Mouse (Mus musculus) forebrain, embryonic 15.5 days (tissue): Measurements from ENCODE around the gene Fam208b. TPM values are rescaled to one million over a fixed set of nuclear protein-coding genes. Genes with fewer than 3 reads are reported as not detected.

ENCODE experiments used
- ATAC-seq: fragments of 200-750 bp; cut with Nextera tagmentation; replicated peaks from 2 replicates; pipeline ENCODE4 v1.8.0; 2017; ENCODE audit warnings: mild to moderate bottlenecking, moderate TSS enrichment, moderate library complexity
- H3K27ac ChIP-seq: fragments of 300-500 bp; sonication (generic); replicated peaks from 2 replicates; pipeline ENCODE4 v1.5.1; 2015; ENCODE audit warnings: mild to moderate bottlenecking, inconsistent platforms
- H3K27me3 ChIP-seq: fragments of 300-500 bp; sonication (generic); 2 replicates; pipeline ENCODE4 v1.6.1; 2015; ENCODE audit warnings: inconsistent platforms
- H3K36me3 ChIP-seq: fragments of 300-500 bp; sonication (generic); 2 replicates; pipeline ENCODE4 v1.6.1; 2015; ENCODE audit warnings: mild to moderate bottlenecking, inconsistent platforms
- H3K4me1 ChIP-seq: fragments of 300-500 bp; sonication (generic); 2 replicates; pipeline ENCODE4 v1.6.1; 2015; ENCODE audit warnings: inconsistent platforms
- H3K4me2 ChIP-seq: fragments of 300-500 bp; sonication (generic); replicated peaks from 2 replicates; pipeline ENCODE4 v1.6.1; 2015; ENCODE audit warnings: mild to moderate bottlenecking, inconsistent platforms
- H3K4me3 ChIP-seq: fragments of 300-500 bp; sonication (generic); 2 replicates; pipeline ENCODE4 v1.5.1; 2015; ENCODE audit warnings: mild to moderate bottlenecking, inconsistent platforms
- H3K9ac ChIP-seq: fragments of 300-500 bp; sonication (generic); replicated peaks from 2 replicates; pipeline ENCODE4 v1.6.1; 2015; ENCODE audit warnings: mild to moderate bottlenecking, inconsistent platforms
- H3K9me3 ChIP-seq: fragments of 300-500 bp; sonication (generic); 2 replicates; pipeline ENCODE4 v1.6.1; 2016; ENCODE audit warnings: inconsistent platforms
- WGBS: fragments of 180-500 bp; shearing (Covaris S2); methylation state at CpG from one replicate; pipeline ENCODE4 v1.1.7; 2015; ENCODE audit warnings: mixed read lengths; 5-methylcytosine and 5-hydroxymethylcytosine counted together
- polyA plus RNA-seq: library from polyadenylated mRNA; unstranded; fragments of >200 nt; fragmentation: Nextera tagmentation; extraction: Ambion mirVana; gene quantifications from 2 replicates; pipeline ENCODE4 v1.2.1, GENCODE M21; 2015

The Fam208b gene
- 18.9 and 21.3 TPM in 2 replicates for polyA plus RNA-seq

DNA sequence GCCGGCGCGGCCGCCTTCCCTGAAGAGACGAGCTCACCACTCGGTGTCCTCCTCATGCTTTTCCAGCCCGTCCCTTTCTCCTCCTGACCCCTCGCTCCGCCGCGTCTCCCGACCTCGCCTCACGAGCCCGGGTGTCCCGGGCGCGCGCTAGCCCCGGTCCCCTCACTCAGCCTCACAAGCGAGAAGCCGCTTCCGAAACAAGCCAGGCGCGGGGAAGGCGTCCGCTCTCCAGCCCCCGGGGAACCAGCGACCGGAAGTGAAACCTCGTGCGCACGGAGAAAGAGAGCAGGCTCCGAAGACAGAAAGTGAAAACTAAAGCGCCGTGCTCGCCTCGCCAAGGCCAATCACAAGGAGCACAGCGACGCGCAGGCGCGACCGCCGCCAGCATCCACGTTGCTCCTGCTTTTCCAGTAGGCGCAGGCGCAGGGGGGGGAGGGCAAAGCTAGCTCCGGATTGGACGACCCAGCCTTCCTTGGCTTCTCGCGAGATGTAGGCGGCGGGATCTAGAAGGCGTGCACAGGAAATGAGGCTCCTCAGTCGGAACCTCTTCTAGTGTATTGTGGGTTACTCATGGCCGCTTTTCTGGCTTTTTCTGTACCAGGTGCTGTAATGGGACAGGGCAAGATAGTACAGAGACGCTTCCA is at the start of gene Fam208b:
TSS of gene Fam208b (minus strand) at position 314 of the 644 bp plus-strand sequence.
- peak within 1 kb of the TSS; percentile 81 for H3K4me3 ChIP-seq
- peak; percentile 99 for ATAC-seq
- H3K9ac ChIP-seq = peak within 1 kb of the TSS; percentile 73
- H3K9me3 ChIP-seq = no peaks in the 10 kb centered on the region
- H3K4me2 ChIP-seq = peak within 1 kb of the TSS; percentile 66
- under 1% methylated on average over 58 of the region's 58 CpGs for WGBS
- H3K27me3 ChIP-seq = peaks cover 4% of the 10 kb centered on the region; the same call in 1 of the 2 replicates
- peaks cover 9% of the 10 kb centered on the region for H3K4me1 ChIP-seq
- H3K27ac ChIP-seq = peak within 1 kb of the TSS; percentile 92
- H3K36me3 ChIP-seq = no peaks in the 10 kb centered on the region

DNA sequence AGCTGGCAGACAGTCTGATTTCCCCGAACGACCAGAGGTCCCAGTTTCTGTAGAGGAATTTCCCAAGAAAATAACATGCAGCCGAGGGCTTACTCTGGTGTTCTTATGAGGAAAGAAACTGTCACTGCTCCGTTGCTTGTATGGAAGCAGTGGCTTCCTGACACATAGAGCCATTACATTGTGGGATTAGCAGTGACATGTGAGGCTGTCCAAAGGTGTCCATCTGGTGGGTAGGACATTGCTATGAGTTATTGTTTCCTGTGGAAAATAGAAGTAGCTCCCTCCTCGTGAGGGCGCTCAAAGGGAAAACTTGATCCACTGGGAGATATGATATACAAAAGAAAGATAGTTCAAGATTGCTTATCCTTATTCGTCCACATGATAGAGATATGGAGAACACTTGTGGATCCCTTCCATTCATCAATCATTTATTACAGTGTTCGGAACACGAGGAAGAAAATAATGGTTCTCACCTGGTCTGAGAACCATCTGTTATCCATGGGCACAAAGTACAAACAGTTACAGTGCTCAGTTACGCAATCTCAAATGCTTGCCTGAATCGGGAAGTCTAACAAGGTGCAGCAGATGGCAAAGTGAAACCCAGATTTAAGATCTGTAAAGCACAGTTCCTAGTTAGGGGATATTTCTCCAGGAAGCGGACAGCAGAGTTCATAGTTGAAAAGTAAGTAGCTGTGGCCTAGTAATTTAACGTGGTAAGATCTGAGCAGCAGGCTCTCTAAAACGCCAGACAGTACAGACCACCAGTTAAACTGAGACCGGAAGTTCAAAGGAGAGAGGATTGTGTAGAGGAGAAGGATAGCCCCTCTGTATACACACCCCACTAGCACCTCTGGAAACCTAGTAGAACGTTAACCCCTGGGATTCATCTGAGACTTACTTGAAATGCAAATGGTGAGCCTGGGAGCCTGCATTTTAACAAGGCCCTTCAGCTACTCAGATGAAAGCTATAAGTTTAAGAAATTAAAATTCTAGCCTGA is 48.6 kb upstream of the Fam208b start:
- no peak overlapping the region for H3K9ac ChIP-seq
- no peak overlapping the region for H3K4me3 ChIP-seq
- no peaks in the 10 kb centered on the region for H3K36me3 ChIP-seq
- no peak for ATAC-seq
- no peak overlapping the region for H3K4me2 ChIP-seq
- H3K9me3 ChIP-seq = no peaks in the 10 kb centered on the region
- no peaks in the 10 kb centered on the region for H3K27me3 ChIP-seq
- H3K4me1 ChIP-seq = no peaks in the 10 kb centered on the region
- no peak overlapping the region for H3K27ac ChIP-seq
- 83% methylated on average over 16 of the region's 16 CpGs for WGBS

DNA sequence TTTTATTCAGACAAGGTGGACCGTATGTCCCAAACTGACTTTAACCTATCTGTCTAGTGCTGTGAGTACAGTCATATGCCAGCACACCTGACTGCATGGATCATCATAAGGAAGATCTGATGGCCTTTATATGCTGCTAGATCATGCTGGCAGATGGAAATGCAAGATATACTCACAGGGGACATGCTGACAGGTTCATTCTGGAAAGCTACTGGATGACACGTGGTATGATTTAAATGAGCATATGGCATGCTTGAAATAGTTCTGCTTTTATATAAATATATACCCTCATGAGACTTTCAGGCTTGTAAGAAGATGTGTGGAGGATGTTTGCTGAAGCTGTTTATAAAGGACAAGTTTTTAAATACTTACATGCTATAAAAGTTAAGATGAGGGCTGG is 43.5 kb upstream of the Fam208b start:
- H3K9ac ChIP-seq = no peak overlapping the region
- H3K36me3 ChIP-seq = peaks cover 13% of the 10 kb centered on the region; the same call in 1 of the 2 replicates
- H3K9me3 ChIP-seq = no peaks in the 10 kb centered on the region
- no peaks in the 10 kb centered on the region for H3K27me3 ChIP-seq
- H3K4me1 ChIP-seq = no peaks in the 10 kb centered on the region
- H3K27ac ChIP-seq = no peak overlapping the region
- H3K4me3 ChIP-seq = no peak overlapping the region
- ATAC-seq = peak; percentile 59
- WGBS = 81% methylated on average over 2 of the region's 2 CpGs
- no peak overlapping the region for H3K4me2 ChIP-seq

DNA sequence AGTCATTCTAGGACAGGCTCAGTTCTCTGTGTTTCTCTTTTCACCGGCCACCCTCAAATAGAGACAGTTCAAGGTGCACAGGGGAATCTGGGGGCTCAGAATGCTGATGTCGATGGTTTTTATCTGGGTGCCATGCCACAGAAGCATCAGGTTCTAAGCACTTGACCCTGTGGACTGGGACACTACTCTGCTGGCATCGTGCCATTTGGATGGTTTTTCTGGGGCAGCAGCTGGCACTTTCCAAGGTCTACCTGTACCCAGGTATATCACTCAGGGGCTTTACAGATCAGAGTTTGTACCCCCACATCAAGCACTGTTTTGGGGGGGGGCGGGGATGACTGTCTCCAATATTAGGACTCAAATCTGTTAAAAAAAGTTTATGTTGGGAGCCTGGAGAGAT is 39.7 kb upstream of the Fam208b start:
- H3K36me3 ChIP-seq = peaks cover 25% of the 10 kb centered on the region; the same call in 1 of the 2 replicates
- H3K27ac ChIP-seq = no peak overlapping the region
- H3K4me3 ChIP-seq = no peak overlapping the region
- H3K9me3 ChIP-seq = no peaks in the 10 kb centered on the region
- no peak overlapping the region for H3K4me2 ChIP-seq
- 93% methylated on average over 4 of the region's 4 CpGs for WGBS
- ATAC-seq = no peak
- H3K27me3 ChIP-seq = no peaks in the 10 kb centered on the region
- no peaks in the 10 kb centered on the region for H3K4me1 ChIP-seq
- no peak overlapping the region for H3K9ac ChIP-seq

DNA sequence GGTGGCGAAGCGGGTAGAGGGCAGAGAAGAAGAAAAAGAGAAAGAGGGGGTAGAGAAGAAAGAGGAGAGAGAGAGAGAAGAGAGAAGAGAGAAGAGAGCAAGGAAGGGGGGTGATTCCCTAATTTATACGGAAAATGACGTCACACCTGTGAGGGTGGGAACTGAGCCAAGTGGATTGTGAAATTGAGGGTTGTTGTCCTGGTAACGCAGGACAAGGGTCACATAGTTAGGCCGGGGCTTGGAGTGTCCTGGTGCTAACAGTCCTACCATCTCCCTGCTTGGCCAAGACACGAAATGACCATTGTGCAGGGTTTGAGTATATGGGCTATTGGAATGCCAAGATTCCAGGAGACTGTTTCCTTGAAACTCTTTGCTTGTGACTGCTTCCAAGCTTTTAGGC is 35.7 kb upstream of the Fam208b start:
- Histone ChIP-seq H3K27me3 (no peaks in the 10 kb centered on the region), H3K36me3 (peaks cover 26% of the 10 kb centered on the region; the same call in 1 of the 2 replicates), H3K9me3 (no peaks in the 10 kb centered on the region), H3K4me3 (no peak overlapping the region), H3K4me2 (no peak overlapping the region), H3K27ac (no peak overlapping the region), H3K4me1 (no peaks in the 10 kb centered on the region), H3K9ac (no peak overlapping the region)
- no peak for ATAC-seq
- 85% methylated on average over 7 of the region's 7 CpGs for WGBS

DNA sequence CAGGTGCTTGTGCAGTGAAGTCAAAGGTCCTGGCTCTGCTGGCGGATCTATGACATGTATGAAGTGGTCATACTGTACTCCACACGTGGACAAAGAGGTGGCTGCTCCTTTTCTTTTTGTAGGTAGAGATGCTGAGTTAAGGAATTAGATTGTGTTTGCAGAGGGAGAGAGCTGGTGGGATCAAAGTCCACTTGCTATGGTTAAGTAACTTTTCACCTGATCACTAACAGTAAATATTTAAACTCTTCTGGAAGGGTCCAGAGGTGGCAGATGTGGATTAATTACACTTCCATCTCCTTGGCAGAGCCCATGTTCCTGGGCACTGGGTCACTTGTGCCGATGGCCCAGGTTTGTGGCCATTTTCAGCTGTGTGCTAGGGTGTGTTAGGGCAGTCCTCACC is 35.0 kb upstream of the Fam208b start:
- no peak for ATAC-seq
- 83% methylated on average over 3 of the region's 3 CpGs for WGBS
- peaks cover 24% of the 10 kb centered on the region; the same call in 1 of the 2 replicates for H3K36me3 ChIP-seq

DNA sequence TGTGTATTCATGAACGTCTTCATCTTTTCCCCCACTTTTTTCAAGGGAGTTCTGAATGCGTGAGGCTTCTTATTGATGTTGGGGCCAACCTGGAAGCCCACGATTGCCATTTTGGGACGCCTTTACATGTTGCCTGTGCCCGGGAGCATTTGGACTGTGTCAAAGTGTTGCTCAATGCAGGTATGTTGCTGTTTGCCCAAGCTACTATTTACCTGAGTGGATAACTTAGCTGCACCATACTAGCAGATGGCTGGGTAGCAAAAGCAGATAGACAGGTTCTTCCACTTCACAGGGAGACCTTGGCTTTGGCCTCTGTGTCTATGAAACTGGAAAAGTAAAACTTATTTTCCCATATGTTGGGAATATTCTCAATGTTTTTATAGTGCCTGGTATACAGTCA is 34.0 kb upstream of the Fam208b start:
- H3K4me3 ChIP-seq = no peak overlapping the region

More for the DNA sequence above, 35.0 kb upstream of the Fam208b start:
- H3K9ac ChIP-seq = no peak overlapping the region
- H3K4me3 ChIP-seq = no peak overlapping the region
- no peak overlapping the region for H3K27ac ChIP-seq
- no peak overlapping the region for H3K4me2 ChIP-seq
- no peaks in the 10 kb centered on the region for H3K9me3 ChIP-seq
- no peaks in the 10 kb centered on the region for H3K27me3 ChIP-seq
- H3K4me1 ChIP-seq = no peaks in the 10 kb centered on the region

DNA sequence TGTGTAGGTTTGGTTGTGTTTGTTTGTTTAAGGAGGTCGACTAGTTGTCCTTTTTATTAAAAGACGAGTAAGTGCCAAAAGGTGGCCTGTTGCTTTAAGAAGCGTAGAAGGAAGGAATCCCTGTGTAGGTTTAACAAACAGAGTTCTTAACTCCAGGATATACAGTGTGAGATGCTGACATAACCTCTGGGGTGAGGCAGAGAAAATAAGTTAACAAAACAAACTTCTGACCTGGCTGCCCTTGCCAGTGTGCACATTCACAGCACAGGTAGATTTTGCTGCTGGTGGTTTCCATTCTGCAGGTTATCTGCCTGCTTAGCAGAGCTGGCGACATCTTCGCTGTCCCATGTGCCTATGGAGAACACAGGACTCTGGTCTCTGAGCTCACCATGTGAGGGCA is 31.6 kb upstream of the Fam208b start:
- H3K27ac ChIP-seq = no peak overlapping the region
- no peak overlapping the region for H3K9ac ChIP-seq
- H3K27me3 ChIP-seq = no peaks in the 10 kb centered on the region
- no peak for ATAC-seq
- H3K4me3 ChIP-seq = no peak overlapping the region
- H3K36me3 ChIP-seq = peaks cover 10% of the 10 kb centered on the region; the same call in 1 of the 2 replicates
- no peaks in the 10 kb centered on the region for H3K4me1 ChIP-seq
- H3K9me3 ChIP-seq = no peaks in the 10 kb centered on the region
- 85% methylated on average over 5 of the region's 5 CpGs for WGBS
- H3K4me2 ChIP-seq = no peak overlapping the region

More for the DNA sequence above, 34.0 kb upstream of the Fam208b start:
- Histone ChIP-seq H3K36me3 (peaks cover 17% of the 10 kb centered on the region; the same call in 1 of the 2 replicates), H3K27ac (no peak overlapping the region), H3K27me3 (no peaks in the 10 kb centered on the region), H3K9me3 (no peaks in the 10 kb centered on the region), H3K9ac (no peak overlapping the region), H3K4me1 (no peaks in the 10 kb centered on the region), H3K4me2 (no peak overlapping the region)
- no peak for ATAC-seq
- WGBS = 96% methylated on average over 5 of the region's 5 CpGs

DNA sequence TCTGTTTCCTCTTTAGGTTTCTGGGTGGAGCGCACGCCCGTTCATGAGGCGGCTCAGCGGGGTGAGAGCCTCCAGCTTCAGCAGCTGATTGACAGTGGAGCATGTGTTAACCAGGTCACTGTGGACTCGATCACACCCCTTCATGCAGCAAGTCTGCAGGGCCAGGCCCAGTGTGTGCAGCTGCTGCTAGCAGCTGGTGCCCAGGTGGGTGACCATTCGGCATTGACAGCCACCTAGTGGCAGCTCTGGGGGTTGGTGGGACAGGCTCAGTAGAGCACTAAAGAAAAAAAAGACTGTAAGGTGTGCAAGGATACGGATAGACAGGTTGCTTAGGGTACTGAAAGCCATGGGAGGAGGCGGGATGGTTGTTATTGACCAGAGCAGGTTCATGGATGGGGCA is 31.1 kb upstream of the Fam208b start:
- Histone ChIP-seq H3K27me3 (no peaks in the 10 kb centered on the region), H3K4me1 (no peaks in the 10 kb centered on the region), H3K4me2 (no peak overlapping the region), H3K9me3 (no peaks in the 10 kb centered on the region), H3K27ac (no peak overlapping the region), H3K4me3 (no peak overlapping the region), H3K9ac (no peak overlapping the region), H3K36me3 (peaks cover 10% of the 10 kb centered on the region; the same call in 1 of the 2 replicates)
- ATAC-seq = peak; percentile 35; the same call in 1 of the 2 replicates
- 77% methylated on average over 9 of the region's 9 CpGs for WGBS

DNA sequence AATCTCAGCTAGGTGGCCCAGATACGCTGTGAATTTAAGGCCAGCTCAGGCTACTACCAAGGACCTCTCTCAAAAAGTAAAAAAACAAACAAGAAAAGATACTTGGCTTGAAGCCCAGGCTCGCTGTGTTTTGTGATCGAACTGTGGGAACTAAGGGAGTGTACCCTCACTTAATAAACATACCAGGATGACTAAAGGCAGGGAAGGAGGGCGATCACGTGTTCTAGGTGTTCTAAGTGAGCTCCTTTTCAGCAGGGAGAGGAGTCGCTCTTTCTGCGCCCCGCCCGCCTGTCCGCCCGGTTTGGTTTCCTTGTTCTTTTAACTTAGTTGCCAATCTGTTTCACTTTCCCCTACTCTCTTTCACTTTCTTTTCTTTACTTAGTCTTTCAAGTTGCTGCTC is 25.9 kb upstream of the Fam208b start:
- no peaks in the 10 kb centered on the region for H3K9me3 ChIP-seq
- H3K36me3 ChIP-seq = no peaks in the 10 kb centered on the region
- peaks cover 3% of the 10 kb centered on the region; the same call in 1 of the 2 replicates for H3K4me1 ChIP-seq
- H3K4me2 ChIP-seq = no peak overlapping the region
- no peak overlapping the region for H3K9ac ChIP-seq
- H3K27ac ChIP-seq = no peak overlapping the region
- H3K4me3 ChIP-seq = no peak overlapping the region
- 60% methylated on average over 11 of the region's 11 CpGs for WGBS
- no peak for ATAC-seq
- peaks cover 3% of the 10 kb centered on the region; the same call in 1 of the 2 replicates for H3K27me3 ChIP-seq

DNA sequence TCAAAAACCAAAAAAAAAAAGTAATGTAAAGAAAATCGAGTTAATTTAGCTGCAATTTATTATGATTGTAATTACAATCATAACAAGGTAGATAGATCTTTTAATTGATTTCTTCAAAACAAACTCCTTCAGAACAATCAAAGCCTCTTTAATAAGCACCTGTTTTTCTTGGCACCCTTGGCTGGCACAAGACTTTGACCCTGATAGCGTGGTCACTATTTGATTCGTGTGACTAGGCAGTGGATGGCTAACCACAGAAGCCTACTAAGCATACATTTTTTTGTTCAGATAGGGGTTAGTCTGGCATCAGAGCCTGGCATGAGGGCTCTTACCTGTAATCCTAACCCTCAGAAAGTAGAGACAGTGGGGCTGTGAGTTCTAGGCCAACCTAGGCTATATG is 24.2 kb upstream of the Fam208b start:
- no peak overlapping the region for H3K27ac ChIP-seq
- H3K36me3 ChIP-seq = no peaks in the 10 kb centered on the region
- no peak overlapping the region for H3K9ac ChIP-seq
- peaks cover 3% of the 10 kb centered on the region; the same call in 1 of the 2 replicates for H3K27me3 ChIP-seq
- H3K4me3 ChIP-seq = no peak overlapping the region
- H3K4me1 ChIP-seq = peaks cover 3% of the 10 kb centered on the region; the same call in 1 of the 2 replicates
- no peaks in the 10 kb centered on the region for H3K9me3 ChIP-seq
- no peak overlapping the region for H3K4me2 ChIP-seq
- no peak for ATAC-seq
- WGBS = 91% methylated on average over 3 of the region's 3 CpGs
